Mouse (Mus musculus) sigmoid colon, adult 10 weeks (tissue): ENCODE measurements around the gene Olfr146. TPM values are rescaled to one million over a fixed set of nuclear protein-coding genes. Genes with fewer than 3 reads are reported as not detected.

Experiments used
- polyA plus RNA-seq: library from polyadenylated mRNA; stranded (reverse); fragments of 350-450 nt; fragmentation: Illumina TruSeq; extraction: RNeasy Lipid Tissue Mini Kit (QIAGEN cat#74804); gene quantifications from one replicate; pipeline ENCODE4 v1.2.3, GENCODE M21; 2014; ENCODE audit warnings: low read depth, low replicate concordance

Olfr146 gene
- not detected for polyA plus RNA-seq

GRCm38 (mm10) chr9:39023277-39023676 is at the start of gene Olfr146:
TSS of gene Olfr146 (minus strand) at chr9:39023377.

GRCm38 (mm10) chr9:39064851-39065250 is 41.7 kb upstream of the Olfr146 start, which contains the start of gene Olfr937:
TSS of gene Olfr937 (minus strand) at chr9:39064951.

GRCm38 (mm10) chr9:38999583-38999982 is 23.6 kb downstream of the Olfr146 start, which contains the start of gene Olfr935:
TSS of gene Olfr935 (minus strand) at chr9:38999683.

GRCm38 (mm10) chr9:38988215-38988614 is 35.0 kb downstream of the Olfr146 start, which contains the start of gene Olfr934:
TSS of gene Olfr934 (minus strand) at chr9:38988315.

GRCm38 (mm10) chr9:38972013-38972412 is 51.2 kb downstream of the Olfr146 start, which contains the start of gene Olfr933:
TSS of gene Olfr933 (plus strand) at chr9:38972313.

Other genes with a start within 250 kb of the Olfr146 start
- not detected for gene Olfr922, start 208.8 kb downstream of the Olfr146 start, polyA plus RNA-seq
- not detected for gene Olfr923, start 196.8 kb downstream of the Olfr146 start, polyA plus RNA-seq
- not detected for gene Olfr924, start 178.9 kb downstream of the Olfr146 start, polyA plus RNA-seq
- gene Olfr26, start 168.3 kb downstream of the Olfr146 start, polyA plus RNA-seq: not detected
- not detected for gene Olfr926, start 146.3 kb downstream of the Olfr146 start, polyA plus RNA-seq
- not detected for gene Olfr930, start 93.6 kb downstream of the Olfr146 start, polyA plus RNA-seq
- gene Olfr933, start 51.1 kb downstream of the Olfr146 start, polyA plus RNA-seq: not detected
- not detected for gene Olfr934, start 35.1 kb downstream of the Olfr146 start, polyA plus RNA-seq
- not detected for gene Olfr935, start 23.7 kb downstream of the Olfr146 start, polyA plus RNA-seq
- gene Olfr937, start 41.6 kb upstream of the Olfr146 start, polyA plus RNA-seq: not detected
- gene Olfr938, start 55.5 kb upstream of the Olfr146 start, polyA plus RNA-seq: not detected
- not detected for gene Olfr27, start 104.8 kb upstream of the Olfr146 start, polyA plus RNA-seq
- not detected for gene Olfr943, start 142.9 kb upstream of the Olfr146 start, polyA plus RNA-seq
- gene Olfr944, start 178.5 kb upstream of the Olfr146 start, polyA plus RNA-seq: not detected
- not detected for gene Olfr1537, start 226.6 kb upstream of the Olfr146 start, polyA plus RNA-seq